Mouse (Mus musculus) embryonic fibroblast, embryonic 13.5 days (primary cell): Measurements from ENCODE around the gene Spata19. TPM values are rescaled to one million over a fixed set of nuclear protein-coding genes. Genes with fewer than 3 reads are reported as not detected.

ENCODE experiments used
- H3K27ac ChIP-seq: 2 replicates; pipeline ENCODE4 v1.5.1; 2012; ENCODE audit warnings: low read length, control low read depth, inconsistent platforms; ENCODE audit not compliant: insufficient read depth
- H3K4me1 ChIP-seq: 2 replicates; pipeline ENCODE4 v1.6.1; 2011; ENCODE audit warnings: low read length; ENCODE audit not compliant: control insufficient read depth, insufficient read depth
- H3K4me3 ChIP-seq: 2 replicates; pipeline ENCODE4 v1.5.1; 2011; ENCODE audit warnings: mild to moderate bottlenecking, control low read depth, low read length; ENCODE audit not compliant: insufficient read depth
- CTCF ChIP-seq: IDR thresholded peaks from 2 replicates; pipeline ENCODE4 v1.5.1; 2011; ENCODE audit warnings: mild to moderate bottlenecking, control low read depth, low read length, moderate library complexity, borderline replicate concordance; ENCODE audit not compliant: insufficient read depth
- POLR2A ChIP-seq: IDR thresholded peaks from 2 replicates; pipeline ENCODE4 v1.6.1; 2011; ENCODE audit warnings: low read depth, mild to moderate bottlenecking, control low read depth, low read length, moderate library complexity
- polyA plus RNA-seq: library from polyadenylated mRNA; stranded (reverse); fragments of >200 nt; gene quantifications from 2 replicates; pipeline ENCODE4 v1.2.4, GENCODE M21; 2011; ENCODE audit warnings: low read depth; ENCODE audit not compliant: missing spikeins, insufficient read length

The Spata19 gene
- polyA plus RNA-seq, 1 experiment: not detected

- Histone ChIP-seq H3K27ac (no peak overlapping the region), H3K4me3 (no peak overlapping the region), H3K4me1 (no peaks in the 10 kb centered on the region)
- no peak for TF ChIP-seq POLR2A
- no peak for TF ChIP-seq CTCF
These were observed 36.7 kb downstream of the Spata19 start for GRCm38 (mm10) chr9:27433301-27433700.

GRCm38 (mm10) chr9:27435936-27436335 lies 39.3 kb downstream of the Spata19 start:
- TF ChIP-seq CTCF (no peak), POLR2A (no peak)
- Histone ChIP-seq H3K27ac (no peak overlapping the region), H3K4me3 (no peak overlapping the region), H3K4me1 (no peaks in the 10 kb centered on the region)

- Histone ChIP-seq H3K4me1 (no peaks in the 10 kb centered on the region), H3K27ac (no peak overlapping the region), H3K4me3 (no peak overlapping the region)
- TF ChIP-seq CTCF (no peak), POLR2A (no peak)
These were observed 40.9 kb downstream of the Spata19 start for GRCm38 (mm10) chr9:27437391-27438061.

- no peak overlapping the region for H3K4me3 ChIP-seq
- no peaks in the 10 kb centered on the region for H3K4me1 ChIP-seq
- TF ChIP-seq POLR2A: no peak
- TF ChIP-seq CTCF: no peak
- no peak overlapping the region for H3K27ac ChIP-seq
These were observed 53.3 kb downstream of the Spata19 start for GRCm38 (mm10) chr9:27449780-27450422.

Other genes with a start within 250 kb of the Spata19 start
- 45.6 and 50.3 TPM in 2 replicates for gene Jam3, start 241.4 kb upstream of the Spata19 start, polyA plus RNA-seq
- gene Igsf9b, start 97.6 kb upstream of the Spata19 start, polyA plus RNA-seq: 5.6 and 8.2 TPM in 2 replicates